Mouse (Mus musculus): ENCODE results near the gene Ksr1.

- TF ChIP-seq CTCF (IDR thresholded peaks at IDR 0.05; ENCODE audit: extremely low read depth, insufficient read depth, insufficient read length, insufficient replicate concordance) (no peak), POLR2A (IDR thresholded peaks at IDR 0.05; ENCODE audit: low read depth, low read length) (no peak)
Measured at GRCm38 (mm10) chr11:79102280-79102679, 43.9 kb downstream of the Ksr1 start.
